Mouse (Mus musculus): ENCODE data around the gene Sos1. TPM values are rescaled to one million over a fixed set of nuclear protein-coding genes. Genes with fewer than 3 reads are reported as not detected.

The Sos1 gene
- total and polyA plus RNA-seq, 3 experiments: 3.0 to 54.4 (median 9.1) TPM

- Histone ChIP-seq H3K27me3 (ENCODE audit: insufficient read depth, low read length) (no peaks in the 10 kb centered on the region), H3K4me1 (ENCODE audit: insufficient read depth, low read depth, low read length) (peaks cover 35% of the 10 kb centered on the region), H3K4me3 (ENCODE audit: low read depth, low read length) (no peak overlapping the region), H3K36me3 (replicated peaks) (peaks cover 52% of the 10 kb centered on the region), H3K9me3 (replicated peaks) (no peaks in the 10 kb centered on the region)
- TF ChIP-seq GATA1 (IDR thresholded peaks at IDR 0.05; ENCODE audit: borderline replicate concordance, low read length) (no peak), POLR2AphosphoS5 (IDR thresholded peaks at IDR 0.05; ENCODE audit: insufficient replicate concordance, low read depth, low read length) (no peak), CTCF (IDR thresholded peaks at IDR 0.05; ENCODE audit: low read depth, low read length) (no peak), GATA2 (IDR thresholded peaks at IDR 0.05; ENCODE audit: borderline replicate concordance, low read depth, low read length) (no peak), TAL1 (conservative IDR thresholded peaks at IDR 0.05; ENCODE audit: low read depth, low read length) (no peak)
- ATAC-seq (ENCODE audit: extremely low read depth, insufficient number of reproducible peaks, low FRiP score, poor library complexity, severe bottlenecking) (no peak), DNase-seq (ENCODE audit: low spot score) (no peak)
Observed at GRCm38 (mm10) chr17:80420998-80421397, 59.3 kb downstream of the Sos1 start.

- Histone ChIP-seq H3K9me3 (replicated peaks) (no peaks in the 10 kb centered on the region), H3K27me3 (ENCODE audit: insufficient read depth, low read length) (no peaks in the 10 kb centered on the region), H3K36me3 (replicated peaks) (peaks cover 64% of the 10 kb centered on the region), H3K4me3 (ENCODE audit: low read depth, low read length) (no peak overlapping the region; the same call in 1 of the 2 replicates), H3K4me1 (ENCODE audit: insufficient read depth, low read depth, low read length) (peaks cover 35% of the 10 kb centered on the region)
- TF ChIP-seq GATA1 (IDR thresholded peaks at IDR 0.05; ENCODE audit: borderline replicate concordance, low read length) (no peak), TAL1 (conservative IDR thresholded peaks at IDR 0.05; ENCODE audit: low read depth, low read length) (no peak), POLR2AphosphoS5 (IDR thresholded peaks at IDR 0.05; ENCODE audit: insufficient replicate concordance, low read depth, low read length) (no peak), CTCF (IDR thresholded peaks at IDR 0.05; ENCODE audit: low read depth, low read length) (no peak), GATA2 (IDR thresholded peaks at IDR 0.05; ENCODE audit: borderline replicate concordance, low read depth, low read length) (no peak)
- ATAC-seq (ENCODE audit: extremely low read depth, insufficient number of reproducible peaks, low FRiP score, poor library complexity, severe bottlenecking) (peak; percentile 82), DNase-seq (ENCODE audit: low spot score) (peak; percentile 38)
Observed at GRCm38 (mm10) chr17:80418572-80419210, 61.6 kb downstream of the Sos1 start.

GRCm38 (mm10) chr17:80411182-80411581, 69.1 kb downstream of the Sos1 start:
- TF ChIP-seq POLR2AphosphoS5 (IDR thresholded peaks at IDR 0.05; ENCODE audit: insufficient replicate concordance, low read depth, low read length) (no peak), TAL1 (conservative IDR thresholded peaks at IDR 0.05; ENCODE audit: low read depth, low read length) (no peak), CTCF (IDR thresholded peaks at IDR 0.05; ENCODE audit: low read depth, low read length) (no peak), GATA2 (IDR thresholded peaks at IDR 0.05; ENCODE audit: borderline replicate concordance, low read depth, low read length) (no peak), GATA1 (IDR thresholded peaks at IDR 0.05; ENCODE audit: borderline replicate concordance, low read length) (no peak)
- Histone ChIP-seq H3K4me3 (ENCODE audit: low read depth, low read length) (no peak overlapping the region), H3K4me1 (ENCODE audit: insufficient read depth, low read depth, low read length) (no peaks in the 10 kb centered on the region), H3K9me3 (replicated peaks) (no peaks in the 10 kb centered on the region), H3K27me3 (ENCODE audit: insufficient read depth, low read length) (no peaks in the 10 kb centered on the region), H3K36me3 (replicated peaks) (peaks cover 83% of the 10 kb centered on the region)
- ATAC-seq (ENCODE audit: extremely low read depth, insufficient number of reproducible peaks, low FRiP score, poor library complexity, severe bottlenecking) (no peak), DNase-seq (ENCODE audit: low spot score) (no peak)

- no peak for DNase-seq (ENCODE audit: low spot score)
- no peak for ATAC-seq (ENCODE audit: extremely low read depth, insufficient number of reproducible peaks, low FRiP score, poor library complexity, severe bottlenecking)
Observed at GRCm38 (mm10) chr17:80398243-80398642, 82.0 kb downstream of the Sos1 start.

GRCm38 (mm10) chr17:80391423-80392403, 88.5 kb downstream of the Sos1 start:
- ATAC-seq (ENCODE audit: extremely low read depth, insufficient number of reproducible peaks, low FRiP score, poor library complexity, severe bottlenecking) (peak; percentile 22), DNase-seq (ENCODE audit: low spot score) (no peak)
- Histone ChIP-seq H3K27me3 (ENCODE audit: insufficient read depth, low read length) (peaks cover 3% of the 10 kb centered on the region), H3K4me1 (ENCODE audit: insufficient read depth, low read depth, low read length) (no peaks in the 10 kb centered on the region), H3K9me3 (replicated peaks) (no peaks in the 10 kb centered on the region), H3K36me3 (replicated peaks) (peaks cover 9% of the 10 kb centered on the region), H3K4me3 (ENCODE audit: low read depth, low read length) (no peak overlapping the region)
- TF ChIP-seq GATA1 (IDR thresholded peaks at IDR 0.05; ENCODE audit: borderline replicate concordance, low read length) (no peak), POLR2AphosphoS5 (IDR thresholded peaks at IDR 0.05; ENCODE audit: insufficient replicate concordance, low read depth, low read length) (no peak), TAL1 (conservative IDR thresholded peaks at IDR 0.05; ENCODE audit: low read depth, low read length) (no peak), GATA2 (IDR thresholded peaks at IDR 0.05; ENCODE audit: borderline replicate concordance, low read depth, low read length) (no peak), CTCF (IDR thresholded peaks at IDR 0.05; ENCODE audit: low read depth, low read length) (no peak)

More at GRCm38 (mm10) chr17:80398243-80398642, 82.0 kb downstream of the Sos1 start:
- no peaks in the 10 kb centered on the region for H3K27me3 ChIP-seq (ENCODE audit: insufficient read depth, low read length)
- peaks cover 45% of the 10 kb centered on the region for H3K36me3 ChIP-seq (replicated peaks)
- no peak overlapping the region for H3K4me3 ChIP-seq (ENCODE audit: low read depth, low read length)
- H3K9me3 ChIP-seq (replicated peaks): no peaks in the 10 kb centered on the region
- no peaks in the 10 kb centered on the region for H3K4me1 ChIP-seq (ENCODE audit: insufficient read depth, low read depth, low read length)
- TF ChIP-seq POLR2AphosphoS5 (IDR thresholded peaks at IDR 0.05; ENCODE audit: insufficient replicate concordance, low read depth, low read length) (no peak), CTCF (IDR thresholded peaks at IDR 0.05; ENCODE audit: low read depth, low read length) (no peak), GATA1 (IDR thresholded peaks at IDR 0.05; ENCODE audit: borderline replicate concordance, low read length) (no peak), TAL1 (conservative IDR thresholded peaks at IDR 0.05; ENCODE audit: low read depth, low read length) (no peak), GATA2 (IDR thresholded peaks at IDR 0.05; ENCODE audit: borderline replicate concordance, low read depth, low read length) (no peak)

- DNase-seq (ENCODE audit: low spot score) (no peak), ATAC-seq (ENCODE audit: extremely low read depth, insufficient number of reproducible peaks, low FRiP score, poor library complexity, severe bottlenecking) (no peak)
- no peaks in the 10 kb centered on the region for H3K9me3 ChIP-seq (replicated peaks)
- no peaks in the 10 kb centered on the region for H3K4me1 ChIP-seq (ENCODE audit: insufficient read depth, low read depth, low read length)
- H3K4me3 ChIP-seq (ENCODE audit: low read depth, low read length): no peak overlapping the region
- H3K27me3 ChIP-seq (ENCODE audit: insufficient read depth, low read length): peaks cover 8% of the 10 kb centered on the region
- TF ChIP-seq TAL1 (conservative IDR thresholded peaks at IDR 0.05; ENCODE audit: low read depth, low read length): no peak
- no peak for TF ChIP-seq GATA2 (IDR thresholded peaks at IDR 0.05; ENCODE audit: borderline replicate concordance, low read depth, low read length)
- no peak for TF ChIP-seq CTCF (IDR thresholded peaks at IDR 0.05; ENCODE audit: low read depth, low read length)
- no peak for TF ChIP-seq POLR2AphosphoS5 (IDR thresholded peaks at IDR 0.05; ENCODE audit: insufficient replicate concordance, low read depth, low read length)
- TF ChIP-seq GATA1 (IDR thresholded peaks at IDR 0.05; ENCODE audit: borderline replicate concordance, low read length): no peak
- H3K36me3 ChIP-seq (replicated peaks): peaks cover 3% of the 10 kb centered on the region
Observed at GRCm38 (mm10) chr17:80390024-80390423, 90.2 kb downstream of the Sos1 start.

Measured in G1E (cell line).